Mouse (Mus musculus) lung, adult 18-20 months (tissue): Measurements from ENCODE around the gene Baiap2l1.

Experiments
- DNase-seq, 2 experiments: peaks; one replicate each; pipeline ENCODE4 v3.0.0; 2022; ENCODE audit warnings: mixed read lengths in 2 of 2

Baiap2l1 gene

GRCm38 (mm10) chr5:144344592-144344991, 13.3 kb downstream of the Baiap2l1 start:
- DNase-seq = no peak

DNA sequence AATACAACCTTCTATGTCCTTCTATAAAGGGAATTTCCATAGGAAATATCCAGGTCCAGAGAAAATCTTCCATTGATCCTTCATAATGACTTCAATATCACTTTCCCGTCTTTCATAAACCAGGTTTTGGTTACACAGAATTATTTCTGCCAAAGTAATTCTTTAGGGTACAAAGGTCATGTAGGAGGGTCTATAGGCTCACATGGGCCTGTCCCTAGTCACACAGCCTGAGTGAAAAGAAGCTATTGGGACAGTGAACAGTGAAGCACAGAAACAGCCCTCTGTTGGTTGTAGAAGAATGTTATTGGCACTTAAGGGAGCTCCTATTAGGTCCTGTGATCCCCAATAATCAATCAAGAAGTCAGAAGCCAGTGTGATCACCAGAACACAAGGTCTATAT, 16.8 kb downstream of the Baiap2l1 start:
- no peak for DNase-seq

DNA sequence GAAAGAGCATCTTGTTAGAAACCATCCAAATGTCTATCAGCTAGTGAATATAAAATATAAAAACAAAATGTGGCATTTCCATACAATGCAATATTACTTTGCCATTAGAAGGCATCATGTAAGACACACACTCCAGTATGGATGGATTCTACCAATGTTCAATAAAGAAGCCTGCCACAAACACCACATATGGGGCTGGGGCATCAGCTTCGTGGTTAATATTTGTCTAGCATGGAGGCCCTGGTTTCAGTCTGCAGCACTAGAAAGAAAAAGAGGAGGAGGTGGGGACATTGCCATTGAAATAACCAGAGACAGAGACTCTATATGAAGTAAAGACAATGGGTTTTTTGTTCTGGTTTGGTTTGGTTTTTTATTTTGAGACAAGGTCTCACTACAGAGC, 19.1 kb downstream of the Baiap2l1 start:
- no peak for DNase-seq

GRCm38 (mm10) chr5:144335357-144335756, 22.6 kb downstream of the Baiap2l1 start:
- DNase-seq = peak; percentile 80 to 83

- peak; percentile 71 to 84 for DNase-seq
Measured at GRCm38 (mm10) chr5:144334010-144334409, 23.9 kb downstream of the Baiap2l1 start.

DNA sequence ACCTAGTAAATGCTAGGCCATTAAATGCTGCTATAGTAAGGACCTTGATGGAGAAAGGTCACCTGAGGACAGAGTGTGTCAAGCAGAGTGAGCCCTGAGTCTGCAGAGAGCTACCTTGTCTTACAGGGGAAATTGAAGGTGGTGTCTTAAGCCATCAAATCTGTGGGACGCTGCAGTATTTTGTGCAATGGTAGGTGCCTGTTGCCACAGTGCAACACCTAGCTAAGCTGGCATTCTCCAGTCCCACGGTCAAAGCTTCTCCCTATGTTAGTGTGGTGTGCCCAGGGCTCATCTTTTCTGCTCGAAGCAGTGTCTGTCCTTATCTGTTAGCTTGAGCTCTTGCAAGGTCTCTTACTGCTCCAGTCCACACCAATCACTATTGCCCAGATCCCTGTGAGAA, 35.2 kb downstream of the Baiap2l1 start:
- no peak for DNase-seq

DNA sequence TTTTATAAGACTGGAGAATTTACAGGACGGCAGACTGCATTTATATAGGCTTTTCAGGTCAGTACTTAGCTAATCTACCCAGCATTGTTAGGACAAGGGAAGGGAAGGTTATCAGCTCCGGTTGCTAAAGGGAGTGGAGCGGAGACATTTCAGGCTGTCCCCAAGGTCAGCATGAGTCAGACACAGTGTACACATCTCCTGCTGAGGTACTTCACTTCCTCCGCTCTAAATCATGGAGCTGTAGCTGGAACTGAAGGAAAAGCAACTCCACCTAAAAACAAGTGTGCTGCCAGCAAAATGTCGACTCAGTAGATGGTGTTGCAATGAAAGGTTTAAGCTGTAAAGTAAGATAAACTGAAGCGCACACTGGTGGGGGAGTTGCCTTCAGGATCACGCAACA, 36.2 kb downstream of the Baiap2l1 start:
- DNase-seq = peak; percentile 59 to 78

DNA sequence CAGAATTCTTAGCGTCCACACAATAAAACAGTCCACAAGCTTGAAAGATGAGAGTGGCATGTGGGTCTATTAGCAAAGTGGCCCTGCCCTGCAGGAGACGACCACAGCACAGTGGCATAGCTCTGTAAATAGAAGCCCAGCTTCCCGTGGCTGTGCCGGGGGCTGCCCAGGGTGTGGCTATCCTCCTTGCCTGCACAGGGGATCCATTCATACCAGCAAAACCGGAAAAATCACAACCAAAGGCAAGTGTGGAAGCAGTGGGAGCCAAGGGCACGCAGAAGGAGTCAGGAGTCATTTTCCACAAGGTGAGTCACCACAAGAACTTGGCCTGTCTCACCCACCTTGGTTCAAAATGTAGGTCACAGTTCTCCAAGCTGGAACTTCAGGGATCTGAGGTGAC, 39.6 kb downstream of the Baiap2l1 start:
- peak; percentile 48 to 70 for DNase-seq

DNA sequence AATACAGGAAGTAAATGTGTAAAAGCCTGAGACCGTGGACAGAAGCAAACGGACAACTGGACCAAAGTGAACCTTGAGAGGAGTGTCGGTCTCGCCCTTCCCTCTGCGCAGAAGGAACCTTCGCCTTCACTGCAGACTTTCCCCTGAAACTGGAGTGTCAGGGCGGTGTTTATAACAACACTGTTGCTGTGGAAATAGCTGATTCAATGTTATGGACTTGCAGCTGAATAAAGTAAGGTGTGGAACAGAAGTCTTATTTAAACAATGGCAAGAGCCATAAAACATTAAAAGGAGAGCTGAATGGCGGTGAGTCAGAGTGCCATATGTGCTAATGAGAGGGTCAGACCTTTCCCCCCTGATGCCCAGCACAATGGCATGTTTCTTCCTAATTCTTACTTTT, 40.5 kb downstream of the Baiap2l1 start:
- DNase-seq = peak; percentile 29 to 70

DNA sequence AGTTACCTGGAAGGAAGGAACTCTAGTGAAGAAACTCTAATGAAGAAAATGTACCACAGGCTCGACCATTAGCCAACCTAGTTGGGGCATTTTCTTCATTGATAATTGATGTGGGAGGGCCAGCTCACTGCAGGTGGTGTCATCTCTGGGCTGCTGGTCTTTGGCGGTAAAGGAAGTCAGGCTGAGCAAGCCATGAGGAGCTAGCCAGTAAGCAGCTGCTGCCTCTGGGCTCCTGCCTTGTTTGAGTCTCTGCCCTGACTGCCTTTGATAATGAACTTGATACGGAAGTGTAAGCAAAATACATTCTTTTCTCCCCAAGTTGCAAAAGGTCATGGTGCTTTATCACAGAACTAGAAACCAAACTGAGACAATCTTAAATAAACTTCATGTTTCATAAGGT, 41.5 kb downstream of the Baiap2l1 start:
- DNase-seq = no peak

DNA sequence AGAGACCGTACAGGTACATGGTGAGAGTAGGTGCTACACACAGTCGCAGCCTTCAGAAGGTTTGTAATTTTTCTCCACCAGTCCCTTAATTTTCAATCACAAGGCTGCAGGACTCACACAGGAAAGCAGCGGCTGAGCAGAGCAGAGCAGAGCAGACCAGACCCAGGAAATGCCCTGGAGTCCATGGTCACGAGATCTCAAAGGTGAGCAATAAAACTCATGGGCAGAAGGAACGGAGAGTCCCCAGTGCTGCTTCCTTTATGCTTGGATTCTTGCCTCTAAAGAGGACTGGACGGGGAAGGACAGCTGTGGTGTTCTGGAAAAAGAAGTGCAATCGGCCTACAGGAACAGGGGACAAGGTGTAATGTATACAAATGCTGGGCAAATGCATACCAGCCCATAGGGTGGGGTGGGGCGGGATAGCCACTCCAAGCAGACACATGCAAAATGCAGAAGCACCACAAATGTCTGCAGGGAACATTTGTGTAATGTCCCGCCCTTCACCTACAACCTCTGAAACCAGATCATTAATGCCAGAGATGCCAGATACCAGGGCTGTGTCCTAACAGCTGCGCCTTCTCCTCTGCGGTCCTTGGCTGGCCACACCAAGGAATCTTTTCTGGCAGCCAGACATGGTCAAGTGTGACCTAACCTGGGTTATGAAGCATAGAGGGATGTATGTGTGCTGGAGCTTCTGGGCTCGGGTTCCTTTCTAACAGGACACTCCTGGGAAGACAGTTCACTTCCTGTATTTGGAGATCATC, 43.0 kb downstream of the Baiap2l1 start:
- DNase-seq = no peak

DNA sequence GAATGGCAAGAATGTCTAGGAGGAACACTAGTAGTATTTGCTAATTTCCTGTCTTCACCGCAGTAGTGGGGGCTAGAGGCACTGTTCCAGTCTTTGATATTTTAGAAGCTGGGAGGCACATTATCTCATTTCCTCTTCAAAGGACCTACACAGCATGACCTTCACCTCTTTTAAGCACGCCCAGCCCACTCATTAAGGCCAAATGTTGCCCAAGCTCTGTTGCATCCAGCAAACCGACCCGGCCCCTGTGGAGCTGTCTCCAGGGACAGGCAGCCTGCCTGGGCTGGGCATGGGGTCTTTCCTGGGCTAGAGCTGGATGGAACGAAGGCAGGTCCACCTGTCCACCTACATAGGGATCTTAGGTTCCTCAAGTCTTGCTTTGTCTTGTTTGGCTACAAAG, 44.6 kb downstream of the Baiap2l1 start:
- DNase-seq = no peak

- DNase-seq = peak in 1 of 2 experiments; percentile 34
Measured at GRCm38 (mm10) chr5:144312183-144312582, 45.7 kb downstream of the Baiap2l1 start.

GRCm38 (mm10) chr5:144308929-144309328, 49.0 kb downstream of the Baiap2l1 start:
- DNase-seq = no peak

GRCm38 (mm10) chr5:144303071-144303470, 54.8 kb downstream of the Baiap2l1 start:
- DNase-seq = no peak

DNA sequence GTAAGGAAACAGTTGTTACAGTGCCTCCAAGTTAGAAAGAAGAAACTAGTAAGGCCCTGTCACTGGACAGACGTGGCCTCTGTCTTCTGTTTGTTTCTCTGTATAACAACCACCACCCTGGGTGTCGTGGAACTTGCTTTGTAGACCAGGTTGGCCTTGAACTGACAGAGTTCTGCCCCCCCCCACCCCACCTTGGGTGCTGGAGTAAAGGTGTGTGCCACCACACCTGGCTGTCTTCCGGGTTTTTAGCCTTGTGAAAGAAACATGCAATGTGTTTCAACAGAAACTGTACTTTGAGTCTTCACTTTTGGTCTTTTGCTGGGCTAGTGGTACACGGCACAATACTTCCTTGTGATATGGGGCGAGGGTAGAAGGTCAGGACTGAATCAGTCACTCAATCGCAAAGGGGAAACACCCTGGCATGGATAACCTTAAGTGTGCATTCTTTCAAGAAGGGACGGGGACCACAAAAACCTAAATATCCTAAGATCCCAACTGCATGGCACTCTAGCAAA, 61.8 kb downstream of the Baiap2l1 start:
- no peak for DNase-seq

DNA sequence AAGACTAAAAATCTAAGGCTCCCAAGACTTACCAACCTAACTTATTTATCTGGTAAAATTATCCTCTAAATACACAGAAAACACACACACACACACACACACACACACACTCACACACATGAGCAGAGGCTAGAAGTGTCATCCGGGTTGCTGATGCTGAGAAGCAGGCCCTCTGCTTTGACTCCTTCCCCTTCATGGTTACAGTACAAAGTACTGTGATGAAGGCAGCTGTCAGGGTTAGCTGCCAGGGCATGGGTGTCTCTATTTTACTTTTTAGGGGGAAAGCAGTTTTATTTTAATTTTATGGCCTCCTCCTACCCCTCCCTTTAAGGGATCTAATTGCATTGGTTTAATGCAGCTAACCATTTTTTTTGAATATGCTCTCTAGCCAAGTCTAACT, 62.6 kb downstream of the Baiap2l1 start:
- DNase-seq = no peak

DNA sequence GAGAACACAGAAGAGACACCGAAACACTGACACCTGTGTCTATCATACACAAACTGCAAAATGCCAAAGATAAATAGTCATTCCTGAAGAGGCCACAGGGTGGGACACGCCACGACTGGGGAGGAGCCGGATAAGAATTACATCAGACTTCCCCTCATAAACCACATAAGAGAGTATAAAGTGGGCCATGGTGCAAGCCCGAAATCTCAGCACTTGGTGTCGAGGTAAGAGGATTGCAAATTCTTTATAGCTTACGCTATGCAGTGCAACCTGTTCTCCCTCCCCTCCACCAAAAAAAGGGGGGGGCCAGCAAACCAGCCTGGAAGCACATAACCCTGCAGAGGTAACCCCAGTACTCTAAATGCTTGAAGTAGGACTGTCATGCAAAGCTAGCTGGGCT, 63.0 kb downstream of the Baiap2l1 start:
- DNase-seq = peak; percentile 69 to 81

DNA sequence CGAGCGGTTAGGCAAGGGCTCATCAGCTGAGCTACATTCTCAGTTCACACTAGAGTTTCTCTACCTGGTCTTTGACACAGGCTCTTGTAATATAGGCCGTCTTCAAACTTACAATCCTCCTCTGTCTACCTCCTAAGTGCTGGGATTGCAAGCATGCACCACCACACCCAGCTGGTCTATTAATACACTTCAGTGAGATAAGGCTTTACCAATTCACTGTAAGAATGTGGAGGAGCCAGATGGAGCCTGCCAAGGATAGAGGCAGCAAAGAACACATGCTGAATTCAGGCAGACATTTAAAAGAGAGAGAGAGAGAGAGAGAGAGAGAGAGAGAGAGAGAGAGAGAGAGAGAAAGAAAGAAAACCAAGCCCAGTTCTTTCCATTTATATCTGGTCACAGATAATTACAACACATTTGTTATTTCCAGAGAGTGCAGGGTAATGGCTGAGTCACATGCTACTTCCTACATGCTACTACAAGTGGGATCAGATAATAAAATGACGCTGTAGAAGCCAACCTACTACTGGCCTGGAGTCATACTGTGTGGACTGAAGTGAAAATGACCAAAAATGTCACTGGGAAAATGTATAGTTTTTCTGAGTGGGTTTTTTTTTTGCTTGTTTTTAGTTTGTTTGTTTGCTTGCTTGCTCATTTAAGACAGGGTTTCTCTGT, 68.0 kb downstream of the Baiap2l1 start:
- DNase-seq = peak in 1 of 2 experiments; percentile 42

DNA sequence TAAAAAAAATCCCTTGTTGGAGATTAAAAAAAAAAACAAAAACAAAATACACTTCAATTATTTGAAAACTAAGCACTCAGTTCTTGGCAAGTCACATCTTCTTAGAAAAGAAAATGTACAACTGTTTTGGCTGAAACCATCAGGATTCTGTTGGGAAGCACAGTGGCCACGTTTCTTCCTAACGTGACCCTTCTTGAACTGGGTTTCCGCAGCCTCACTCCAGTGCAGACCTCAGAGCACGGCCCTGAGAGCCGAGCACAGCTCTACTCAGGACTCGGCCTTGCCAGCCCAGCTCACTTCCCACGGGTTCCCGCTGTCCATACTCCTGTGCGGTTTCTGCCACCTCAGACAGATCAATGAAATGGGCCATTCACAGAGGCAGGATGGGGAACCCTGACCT, 69.5 kb downstream of the Baiap2l1 start:
- no peak for DNase-seq

DNA sequence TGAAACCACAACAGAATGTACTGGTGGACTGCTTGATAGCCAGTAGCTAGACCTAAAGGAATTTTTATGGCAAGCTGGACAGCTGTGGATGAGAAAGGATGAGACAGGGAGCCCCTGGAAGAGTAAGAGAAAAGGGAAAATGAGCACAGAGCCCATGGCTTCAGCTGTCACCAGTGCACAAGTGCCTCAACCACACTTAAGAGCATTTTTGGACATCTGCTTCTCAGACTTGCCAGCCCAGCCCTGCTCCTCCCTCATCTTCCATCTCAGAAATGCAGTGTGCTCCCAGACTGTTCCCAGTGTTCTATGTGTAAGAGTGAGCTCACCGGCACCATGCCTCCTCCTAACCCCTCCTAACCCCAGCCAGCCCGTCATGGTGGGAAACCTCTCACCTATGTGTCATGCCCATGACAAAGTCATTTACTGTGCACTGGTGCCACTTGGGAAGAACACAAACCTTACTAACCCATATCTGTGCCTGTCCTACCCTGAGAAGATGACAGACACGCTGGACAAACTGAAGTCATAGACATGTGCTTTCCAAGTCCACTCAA, 70.6 kb downstream of the Baiap2l1 start:
- no peak for DNase-seq

DNA sequence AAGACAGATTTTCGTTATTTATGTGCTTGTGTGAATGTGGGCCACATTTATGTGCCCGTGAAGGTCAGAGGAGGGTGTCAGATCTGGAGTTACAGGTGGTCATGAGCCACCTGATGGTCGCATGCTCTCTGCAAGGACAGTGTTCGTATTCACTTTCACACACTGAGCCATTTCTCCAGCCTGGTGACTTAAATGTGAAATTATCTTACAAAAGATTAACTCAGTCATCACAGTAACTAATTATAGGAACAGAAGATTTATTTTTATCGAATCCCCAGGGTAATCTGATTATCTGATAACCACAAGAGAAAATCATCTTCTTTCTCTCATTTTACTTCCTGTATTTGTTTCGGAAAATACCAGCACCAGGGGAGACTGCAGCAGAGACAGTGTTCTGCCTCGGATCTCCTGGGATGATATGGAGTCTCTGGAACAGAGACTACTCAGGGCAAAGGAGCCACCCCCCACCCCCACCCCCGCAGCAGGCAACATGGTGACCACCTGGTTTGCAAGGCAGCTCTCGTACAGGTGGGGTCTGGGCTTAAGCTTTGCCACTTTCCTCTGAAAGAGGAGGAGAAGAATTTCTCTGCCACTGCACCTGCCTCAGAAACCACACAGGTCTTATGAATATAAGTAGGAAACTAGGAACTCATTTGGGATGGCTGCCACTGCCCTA, 71.2 kb downstream of the Baiap2l1 start:
- DNase-seq = no peak

DNA sequence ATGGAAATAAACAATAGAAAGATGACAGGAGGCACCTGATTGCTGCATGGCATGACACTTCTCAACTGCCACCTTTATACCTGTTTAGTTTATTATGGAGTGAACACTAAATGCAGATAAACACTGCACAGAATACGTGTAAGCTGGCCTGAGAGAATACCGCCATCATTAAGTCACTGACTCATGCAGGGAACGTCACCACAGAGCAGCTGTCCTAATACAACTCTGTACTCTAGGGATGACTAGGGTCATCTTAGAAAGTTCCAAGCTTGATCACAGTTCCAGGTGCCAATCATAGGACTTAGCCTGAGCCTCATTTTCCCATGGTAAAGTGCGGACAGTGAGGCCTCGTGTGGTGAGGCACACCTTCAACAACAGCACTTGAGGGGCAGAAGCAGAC, 73.3 kb downstream of the Baiap2l1 start:
- no peak for DNase-seq
